Mouse (Mus musculus): Measurements from ENCODE around the gene Ugt1a10.

DNA sequence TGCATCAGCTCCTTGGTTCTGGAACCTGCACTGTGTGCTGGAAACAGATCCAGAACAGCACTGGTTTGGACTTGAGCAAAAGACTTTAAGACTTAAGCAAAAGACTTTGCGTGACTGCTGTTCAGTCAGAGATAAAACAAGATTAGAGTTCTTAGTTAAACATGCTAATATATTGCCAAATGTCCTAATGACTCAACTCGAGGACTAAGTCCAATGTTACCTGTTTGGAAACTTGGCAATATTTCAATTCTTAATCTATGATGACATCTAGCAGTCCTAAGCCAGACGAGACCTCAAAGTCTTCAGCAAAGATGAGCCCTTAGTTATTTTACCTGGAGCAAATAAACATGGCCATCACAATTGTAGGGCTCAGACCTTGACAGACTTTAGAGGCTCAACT, 41.5 kb upstream of the Ugt1a10 start:
- TF ChIP-seq TAL1 (IDR thresholded peaks at IDR 0.05; ENCODE audit: low read length), result no peak
- no peak for TF ChIP-seq GATA1 (IDR thresholded peaks at IDR 0.05; ENCODE audit: low read length)

All from erythroblast, embryonic 14.5 days (primary cell).